Mouse (Mus musculus) sigmoid colon, adult 10 weeks (tissue): Measurements from ENCODE around the gene 4933400A11Rik. TPM values are rescaled to one million over a fixed set of nuclear protein-coding genes. Genes with fewer than 3 reads are reported as not detected.

Experiments used
- polyA plus RNA-seq: library from polyadenylated mRNA; stranded (reverse); fragments of 350-450 nt; fragmentation: Illumina TruSeq; extraction: RNeasy Lipid Tissue Mini Kit (QIAGEN cat#74804); gene quantifications from one replicate; pipeline ENCODE4 v1.2.3, GENCODE M21; 2014; ENCODE audit warnings: low read depth, low replicate concordance

Gene 4933400A11Rik
- not detected for polyA plus RNA-seq

GRCm38 (mm10) chrX:169779535-169779934, at the start of gene 4933400A11Rik:
4933400A11Rik (minus strand) TSS chrX:169779635.

Other genes with a start within 250 kb of the 4933400A11Rik start
- 8.2 TPM for gene Mid1, start 94.4 kb downstream of the 4933400A11Rik start, polyA plus RNA-seq
- not detected for gene Gm21887, start 230.0 kb upstream of the 4933400A11Rik start, polyA plus RNA-seq